Comparison of ENCODE assay signal across 13 mouse cellular contexts in genomic region chr19:3339187-3339586, GRCm38 (mm10).
"Had no signal": no experiment of that assay in that cellular context is flagged by ENCODE, and none has a peak within 500 bp of the region (broad histone marks: within the 10 kb centered on the region; RNA-seq: fewer than 3 reads in every experiment).

No protein-coding gene starts in this region.

- DNase-seq: kidney, adult 11 months; kidney, adult 9 months; kidney, postnatal 25 days; layer of hippocampus, adult 9-11 months; lung, adult 2 months; right cerebral cortex, adult 18-20 months; right cerebral cortex, postnatal 14 days; right cerebral cortex, postnatal 4 days; thymus, adult 2 months; thymus, postnatal 14 days; thymus, postnatal 4 days had no signal

- ATAC-seq: intestine, embryonic 15.5 days; midbrain, embryonic 15.5 days had no signal
